Mouse (Mus musculus) kidney, adult 11 months (tissue): Measurements from ENCODE around the gene Rac1.

ENCODE experiments used
- DNase-seq: peaks from one replicate; pipeline ENCODE4 v3.0.0; 2022

Gene Rac1

GRCm38 (mm10) chr5:143489749-143490342, 38.0 kb downstream of the Rac1 start:
- DNase-seq = no peak

GRCm38 (mm10) chr5:143487998-143488397, 39.8 kb downstream of the Rac1 start:
- no peak for DNase-seq

- DNase-seq = no peak
These were observed 40.6 kb downstream of the Rac1 start for GRCm38 (mm10) chr5:143487193-143487592.

- no peak for DNase-seq
These were observed 42.9 kb downstream of the Rac1 start for GRCm38 (mm10) chr5:143484955-143485354.

- DNase-seq = no peak
These were observed 49.9 kb downstream of the Rac1 start for GRCm38 (mm10) chr5:143477901-143478300.

- DNase-seq = no peak
These were observed 51.8 kb downstream of the Rac1 start for GRCm38 (mm10) chr5:143476013-143476412.

GRCm38 (mm10) chr5:143475153-143475844, 52.5 kb downstream of the Rac1 start:
- DNase-seq = no peak

GRCm38 (mm10) chr5:143471953-143472618, 55.8 kb downstream of the Rac1 start:
- no peak for DNase-seq

- no peak for DNase-seq
These were observed 56.7 kb downstream of the Rac1 start for GRCm38 (mm10) chr5:143471165-143471546.

- no peak for DNase-seq
These were observed 57.2 kb downstream of the Rac1 start for GRCm38 (mm10) chr5:143470421-143471164.

- DNase-seq = no peak
These were observed 58.2 kb downstream of the Rac1 start for GRCm38 (mm10) chr5:143469628-143470027.

GRCm38 (mm10) chr5:143467931-143468330, 59.9 kb downstream of the Rac1 start:
- no peak for DNase-seq

- no peak for DNase-seq
These were observed 60.8 kb downstream of the Rac1 start for GRCm38 (mm10) chr5:143466891-143467669.

- DNase-seq = no peak
These were observed 62.4 kb downstream of the Rac1 start for GRCm38 (mm10) chr5:143465156-143466085.

- DNase-seq = no peak
These were observed 63.1 kb downstream of the Rac1 start for GRCm38 (mm10) chr5:143464757-143465118.

GRCm38 (mm10) chr5:143464100-143464756, 63.6 kb downstream of the Rac1 start, which contains the start of gene Daglb:
Daglb (plus strand) TSS chr5:143464584.
- peak; percentile 83 for DNase-seq

GRCm38 (mm10) chr5:143463671-143464070, 64.2 kb downstream of the Rac1 start:
- DNase-seq = no peak
